Mouse (Mus musculus) myocyte (in vitro differentiated cells): ENCODE results near the gene Dqx1. TPM values are rescaled to one million over a fixed set of nuclear protein-coding genes. Genes with fewer than 3 reads are reported as not detected.

ENCODE experiments used
- H3K27me3 ChIP-seq: one replicate; pipeline ENCODE4 v1.6.1; 2011; ENCODE audit not compliant: control insufficient read depth, insufficient read depth, insufficient read length
- H3K36me3 ChIP-seq: one replicate; pipeline ENCODE4 v1.6.1; 2011; ENCODE audit not compliant: control insufficient read depth, insufficient read depth
- H3K4me2 ChIP-seq: one replicate; pipeline ENCODE4 v1.6.1; 2011; ENCODE audit warnings: low read depth, control low read depth
- H3K4me3 ChIP-seq: one replicate; pipeline ENCODE4 v1.5.1; 2011; ENCODE audit warnings: mild to moderate bottlenecking, control low read depth, moderate library complexity
- H3K79me2 ChIP-seq: one replicate; pipeline ENCODE4 v1.6.1; 2011; ENCODE audit not compliant: control insufficient read depth, insufficient read depth
- H3ac ChIP-seq: one replicate; pipeline ENCODE4 v1.6.1; 2011; ENCODE audit not compliant: control insufficient read depth, insufficient read length
- CEBPB ChIP-seq: IDR thresholded peaks from 2 replicates; pipeline ENCODE4 v1.6.1; 2011; ENCODE audit warnings: mild to moderate bottlenecking, moderate library complexity; ENCODE audit not compliant: poor library complexity, insufficient read depth, severe bottlenecking
- E2F4 ChIP-seq: IDR thresholded peaks from one replicate; pipeline ENCODE4 v1.6.1; 2011; ENCODE audit warnings: mild to moderate bottlenecking, control low read depth, moderate library complexity; ENCODE audit not compliant: insufficient read depth
- MAX ChIP-seq: IDR thresholded peaks from one replicate; pipeline ENCODE4 v1.6.1; 2011; ENCODE audit warnings: low read depth, mild to moderate bottlenecking, control low read depth
- MYOD1 ChIP-seq, 3 experiments: IDR thresholded peaks; one replicate each; pipeline ENCODE4 v1.6.1; 2011; ENCODE audit warnings: control low read depth in 2 of 3, low read depth in 2 of 3, mild to moderate bottlenecking in 2 of 3, moderate library complexity in 1 of 3; ENCODE audit not compliant: insufficient read length in 2 of 3, control insufficient read depth in 1 of 3
- MYOG ChIP-seq, 3 experiments: IDR thresholded peaks; one replicate each; pipeline ENCODE4 v1.6.1; 2011; ENCODE audit warnings: control low read depth in 2 of 3, low read depth in 2 of 3, mild to moderate bottlenecking in 2 of 3; ENCODE audit not compliant: insufficient read length in 2 of 3, control insufficient read depth in 1 of 3, insufficient read depth in 1 of 3
- POLR2A ChIP-seq: IDR thresholded peaks from one replicate; pipeline ENCODE4 v1.6.1; 2011; ENCODE audit warnings: low read depth, mild to moderate bottlenecking, control low read depth, moderate library complexity; ENCODE audit not compliant: insufficient read length
- POLR2AphosphoS2 ChIP-seq: IDR thresholded peaks from one replicate; pipeline ENCODE4 v1.6.1; 2011; ENCODE audit warnings: low read depth, control low read depth; ENCODE audit not compliant: insufficient read length
- REST ChIP-seq: IDR thresholded peaks from one replicate; pipeline ENCODE4 v1.6.1; 2011; ENCODE audit warnings: mild to moderate bottlenecking, control low read depth, moderate library complexity; ENCODE audit not compliant: insufficient read depth, insufficient read length
- SRF ChIP-seq: IDR thresholded peaks from one replicate; pipeline ENCODE4 v1.6.1; 2011; ENCODE audit warnings: low read depth; ENCODE audit not compliant: control insufficient read depth, insufficient read length
- TCF12 ChIP-seq: IDR thresholded peaks from one replicate; pipeline ENCODE4 v1.6.1; 2011; ENCODE audit warnings: mild to moderate bottlenecking, control low read depth; ENCODE audit not compliant: poor library complexity, insufficient read depth, severe bottlenecking
- TCF3 ChIP-seq: IDR thresholded peaks from one replicate; pipeline ENCODE4 v1.6.1; 2011; ENCODE audit warnings: low read depth, control low read depth; ENCODE audit not compliant: insufficient read length
- USF1 ChIP-seq: IDR thresholded peaks from one replicate; pipeline ENCODE4 v1.6.1; 2011; ENCODE audit warnings: low read depth, mild to moderate bottlenecking, control low read depth, moderate library complexity
- polyA plus RNA-seq: library from polyadenylated mRNA; unstranded; fragments of >200 nt; fragmentation: generic; extraction: Trizol; gene quantifications from one replicate; pipeline ENCODE4 v1.2.1, GENCODE M21; 2012; ENCODE audit warnings: missing spikeins

Dqx1 gene
- polyA plus RNA-seq, 1 experiment = 0.24 TPM

DNA sequence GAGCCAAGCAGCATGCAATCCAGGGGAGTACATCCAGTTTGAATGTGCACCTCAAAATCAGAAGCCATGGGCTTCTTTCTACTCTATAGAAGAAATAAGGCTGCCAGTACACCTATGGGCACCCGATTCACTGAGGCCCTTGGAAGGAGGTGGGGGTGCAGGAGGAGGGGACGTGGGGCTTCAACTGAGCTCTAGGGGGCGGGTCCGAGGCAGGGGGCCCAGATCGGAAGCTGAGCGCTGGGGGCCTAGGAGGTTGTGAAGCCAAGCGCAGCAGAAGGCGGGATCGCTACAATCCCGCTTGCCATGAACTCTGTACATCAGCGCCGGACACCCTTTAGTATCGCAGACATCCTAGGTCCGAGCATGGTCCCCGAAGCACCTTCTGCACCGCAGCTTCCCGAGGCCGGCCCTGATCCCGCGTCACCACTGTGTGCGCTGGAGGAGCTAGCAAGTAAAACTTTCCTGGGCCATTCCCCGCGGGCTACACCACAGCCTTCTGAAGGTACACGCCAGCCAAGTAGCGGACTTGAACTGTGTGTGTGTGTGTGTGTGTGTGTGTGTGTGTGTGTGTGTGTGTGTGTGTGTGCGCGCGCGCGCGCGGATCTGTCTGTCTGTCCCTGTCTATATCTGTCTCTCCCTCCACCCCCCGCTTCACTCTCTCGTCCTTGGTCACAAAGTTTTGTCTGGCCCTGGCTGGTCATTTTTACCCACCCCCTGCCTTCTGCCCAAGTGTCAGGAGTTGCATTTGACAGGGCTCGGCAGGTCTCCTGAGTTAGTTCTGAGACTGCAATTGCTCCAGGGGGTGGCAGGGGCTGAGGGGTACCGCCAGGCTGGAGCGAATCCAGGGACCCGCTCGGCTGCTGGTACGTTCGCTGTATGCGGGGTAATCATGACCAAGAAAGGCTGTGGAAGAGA, 28.7 kb downstream of the Dqx1 start, which contains the start of gene Lbx2:
Gene Lbx2, plus strand, starts transcription at position 247 of the 915 bp plus-strand sequence.
- H3K79me2 ChIP-seq = no peaks in the 10 kb centered on the region
- peaks cover 42% of the 10 kb centered on the region for H3K27me3 ChIP-seq
- H3ac ChIP-seq = no peak within 1 kb of the TSS
- H3K4me3 ChIP-seq = no peak within 1 kb of the TSS
- peak within 1 kb of the TSS; percentile 48 for H3K4me2 ChIP-seq
- TF ChIP-seq TCF12 = no peak
- TF ChIP-seq SRF = no peak
- TF ChIP-seq MAX = no peak
- TF ChIP-seq E2F4 = no peak
- TF ChIP-seq POLR2AphosphoS2 = no peak
- no peak for TF ChIP-seq USF1
- no peak for TF ChIP-seq MYOD1 (IDR thresholded peaks at IDR 0.05; ENCODE audit: control insufficient read depth in 1 of 3, insufficient read length in 2 of 3, low read depth in 2 of 3)
- TF ChIP-seq REST = no peak
- H3K36me3 ChIP-seq = peaks cover 5% of the 10 kb centered on the region

DNA sequence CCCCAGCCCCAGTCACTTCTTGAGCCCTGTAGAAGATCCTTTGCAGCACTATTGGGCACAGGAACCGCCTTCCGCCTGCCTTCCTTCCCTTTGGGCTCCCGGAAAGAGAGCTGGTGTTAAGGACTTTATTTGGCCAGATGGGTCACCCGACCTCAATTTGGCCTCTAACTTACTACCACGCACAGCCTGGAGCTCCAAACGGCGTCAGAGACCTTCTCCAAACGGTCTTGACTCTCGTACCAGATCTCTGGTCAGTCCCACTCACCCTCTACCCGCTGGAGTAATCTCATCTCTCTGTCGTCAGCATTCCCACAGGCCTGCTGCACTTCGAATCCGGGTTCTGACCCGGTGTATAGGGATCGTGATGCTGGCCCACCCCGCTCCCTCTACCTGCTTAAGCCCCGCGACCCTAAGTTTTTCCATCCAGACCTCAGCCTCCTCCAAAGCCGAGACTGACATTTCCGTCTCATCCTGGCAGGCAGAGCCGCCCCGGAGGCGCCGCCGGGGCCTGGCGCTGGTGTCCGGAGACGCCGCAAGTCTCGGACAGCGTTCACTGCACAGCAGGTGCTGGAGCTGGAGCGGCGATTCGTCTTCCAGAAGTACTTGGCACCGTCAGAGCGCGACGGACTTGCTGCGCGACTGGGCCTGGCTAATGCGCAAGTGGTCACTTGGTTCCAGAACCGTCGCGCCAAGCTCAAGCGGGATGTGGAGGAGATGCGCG, 29.7 kb downstream of the Dqx1 start:
- Histone ChIP-seq H3K27me3 (peaks cover 42% of the 10 kb centered on the region), H3ac (no peak overlapping the region), H3K79me2 (no peaks in the 10 kb centered on the region), H3K4me2 (no peak overlapping the region), H3K36me3 (no peaks in the 10 kb centered on the region), H3K4me3 (no peak overlapping the region)
- TF ChIP-seq MYOG (IDR thresholded peaks at IDR 0.05; ENCODE audit: control insufficient read depth in 1 of 3, insufficient read depth in 1 of 3, insufficient read length in 2 of 3, low read depth in 2 of 3) (no peak), MYOD1 (IDR thresholded peaks at IDR 0.05; ENCODE audit: control insufficient read depth in 1 of 3, insufficient read length in 2 of 3, low read depth in 2 of 3) (no peak), POLR2AphosphoS2 (no peak)

DNA sequence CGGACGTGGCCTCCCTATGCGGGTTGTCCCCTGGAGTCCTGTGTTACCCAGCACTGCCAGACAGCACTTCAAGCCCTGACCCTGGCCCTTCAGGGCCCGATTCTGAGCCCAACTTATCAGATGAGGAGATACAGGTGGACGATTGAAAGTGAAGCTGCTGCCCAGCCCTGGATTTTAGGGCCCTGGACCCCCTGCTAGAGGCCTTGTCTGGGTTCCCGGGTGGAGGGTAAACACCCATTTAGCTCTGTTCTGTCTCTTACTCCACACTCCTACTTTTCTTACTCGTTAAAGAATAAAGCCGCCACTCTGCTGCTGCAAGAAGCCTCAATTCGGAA, 30.2 kb downstream of the Dqx1 start:
- Histone ChIP-seq H3K4me3 (no peak overlapping the region), H3K79me2 (no peaks in the 10 kb centered on the region), H3ac (no peak overlapping the region), H3K27me3 (peaks cover 47% of the 10 kb centered on the region), H3K36me3 (no peaks in the 10 kb centered on the region), H3K4me2 (no peak overlapping the region)
- TF ChIP-seq E2F4 = no peak
- no peak for TF ChIP-seq POLR2AphosphoS2
- TF ChIP-seq TCF3 = no peak
- TF ChIP-seq CEBPB = no peak
- TF ChIP-seq USF1 = no peak
- no peak for TF ChIP-seq MAX
- TF ChIP-seq POLR2A = no peak
- no peak for TF ChIP-seq TCF12
- no peak for TF ChIP-seq MYOG (IDR thresholded peaks at IDR 0.05; ENCODE audit: control insufficient read depth in 1 of 3, insufficient read depth in 1 of 3, insufficient read length in 2 of 3, low read depth in 2 of 3)
- TF ChIP-seq SRF = no peak
- TF ChIP-seq MYOD1 (IDR thresholded peaks at IDR 0.05; ENCODE audit: control insufficient read depth in 1 of 3, insufficient read length in 2 of 3, low read depth in 2 of 3) = no peak
- TF ChIP-seq REST = no peak

DNA sequence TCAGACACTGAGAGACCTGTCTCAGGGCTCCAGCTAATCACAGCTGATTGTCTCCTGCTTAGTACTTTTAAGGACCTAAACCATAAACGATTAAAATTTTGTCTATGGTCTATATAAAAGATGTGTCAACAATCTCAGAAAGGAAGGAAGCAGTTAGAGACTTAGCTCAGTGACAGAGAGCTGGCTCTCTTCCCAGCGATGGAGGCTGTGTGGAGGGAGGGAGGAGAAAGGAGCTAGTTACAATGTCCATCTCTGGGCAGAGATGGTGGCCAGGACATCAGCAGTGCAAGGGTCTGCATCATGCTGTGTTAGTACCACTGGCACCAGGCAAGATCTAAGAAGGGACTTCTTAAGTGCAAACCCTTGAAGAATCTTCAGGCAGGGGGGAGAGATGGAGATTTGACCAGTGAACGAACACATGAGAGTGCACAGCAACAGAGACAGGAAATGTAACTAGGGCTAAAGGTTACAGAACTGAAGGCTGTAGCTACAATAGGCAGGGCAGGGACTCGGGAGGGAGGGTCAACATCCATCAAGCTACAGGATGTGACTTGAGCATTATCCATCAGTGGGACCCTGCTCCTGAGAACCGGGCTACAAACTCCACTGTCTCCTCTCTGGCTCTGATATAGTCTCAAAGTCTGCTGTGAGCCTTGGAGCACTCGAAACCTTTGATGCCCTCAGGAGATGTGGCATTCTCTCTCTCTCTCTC, 34.9 kb downstream of the Dqx1 start:
- no peak overlapping the region for H3ac ChIP-seq
- TF ChIP-seq TCF3 = no peak
- TF ChIP-seq MYOD1 (IDR thresholded peaks at IDR 0.05; ENCODE audit: control insufficient read depth in 1 of 3, insufficient read length in 2 of 3, low read depth in 2 of 3) = no peak
- TF ChIP-seq SRF = no peak
- no peak for TF ChIP-seq POLR2A
- no peak for TF ChIP-seq E2F4
- TF ChIP-seq USF1 = no peak
- no peak for TF ChIP-seq MAX
- TF ChIP-seq TCF12 = no peak
- no peak for TF ChIP-seq MYOG (IDR thresholded peaks at IDR 0.05; ENCODE audit: control insufficient read depth in 1 of 3, insufficient read depth in 1 of 3, insufficient read length in 2 of 3, low read depth in 2 of 3)
- TF ChIP-seq POLR2AphosphoS2 = no peak
- no peak for TF ChIP-seq CEBPB
- no peak for TF ChIP-seq REST
- H3K36me3 ChIP-seq = no peaks in the 10 kb centered on the region
- no peak overlapping the region for H3K4me3 ChIP-seq
- H3K79me2 ChIP-seq = no peaks in the 10 kb centered on the region
- no peak overlapping the region for H3K4me2 ChIP-seq
- peaks cover 33% of the 10 kb centered on the region for H3K27me3 ChIP-seq
